ENCODE assay signal across 7 mouse cellular contexts in the genomic region with DNA sequence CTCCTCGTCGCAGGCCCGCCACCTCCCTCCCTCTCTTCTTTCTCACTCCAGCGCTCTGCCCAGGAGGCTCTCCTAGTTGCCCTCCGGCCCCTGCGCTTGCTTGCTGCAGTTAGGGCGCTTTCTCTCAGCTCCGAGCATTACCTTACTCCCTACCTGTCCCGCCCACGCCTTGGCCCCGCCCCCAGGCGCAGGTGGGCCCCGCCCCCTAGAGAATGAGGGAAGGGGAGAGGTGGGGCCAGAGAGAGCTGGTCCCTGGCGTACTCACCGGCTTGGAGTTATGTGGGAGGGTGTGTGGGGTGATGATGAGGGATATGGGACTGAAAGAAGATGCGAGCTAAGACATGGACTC. TPM values are rescaled to one million over a fixed set of nuclear protein-coding genes. Genes with fewer than 3 reads are reported as not detected.
A peak's percentile ranks its signal among the peaks of the same experiment; 100 is the strongest.
DNase-seq lines count a peak whose midpoint lies in the region; ATAC-seq lines count a peak whose summit lies in the region.

No protein-coding gene starts in this region.

- peak overlapping the region; percentile 74 for H3K4me3 ChIP-seq in hindbrain, embryonic 12.5 days
- peak overlapping the region; percentile 65 for H3K4me3 ChIP-seq in midbrain, embryonic 11.5 days (ENCODE audit: low read depth, low read length)

- peaks cover 7% of the 10 kb centered on the region for H3K4me1 ChIP-seq in hindbrain, embryonic 12.5 days
- H3K4me1 ChIP-seq in midbrain, embryonic 11.5 days (ENCODE audit: control insufficient read depth, insufficient read depth, low read length): peaks cover 4% of the 10 kb centered on the region

- ATAC-seq in hindbrain, embryonic 12.5 days (ENCODE audit: low FRiP score): peak; percentile 63
- peak; percentile 67 for ATAC-seq in midbrain, embryonic 11.5 days (ENCODE audit: low FRiP score)

- WGBS in hindbrain, embryonic 12.5 days: under 1% methylated on average over 16 of the region's 16 CpGs
- WGBS in midbrain, embryonic 11.5 days: 2% methylated on average over 16 of the region's 16 CpGs

- no peak overlapping the region for H3K27ac ChIP-seq in hindbrain, embryonic 12.5 days
- H3K27ac ChIP-seq in midbrain, embryonic 11.5 days (ENCODE audit: low read depth, low read length): no peak overlapping the region

- H3K27me3 ChIP-seq in hindbrain, embryonic 12.5 days: peaks cover 39% of the 10 kb centered on the region
- H3K27me3 ChIP-seq in midbrain, embryonic 11.5 days (ENCODE audit: control insufficient read depth, insufficient read depth, low read length): peaks cover 30% of the 10 kb centered on the region

- H3K36me3 ChIP-seq in hindbrain, embryonic 12.5 days: no peaks in the 10 kb centered on the region
- no peaks in the 10 kb centered on the region for H3K36me3 ChIP-seq in midbrain, embryonic 11.5 days (ENCODE audit: control insufficient read depth, insufficient read depth, low read length)

- peak overlapping the region; percentile 69 for H3K9ac ChIP-seq in hindbrain, embryonic 12.5 days
- H3K9ac ChIP-seq in midbrain, embryonic 11.5 days (ENCODE audit: low read length): peak overlapping the region; percentile 59

- DNase-seq in ovary, postnatal 10 days (ENCODE audit: low spot score): peak; percentile 26
- DNase-seq in ovary, adult 18-20 months (ENCODE audit: low spot score): no peak
- DNase-seq in cerebellum, adult 9-10 months: peak; percentile 10
- peak; percentile 9 to 31 for DNase-seq in left cerebral cortex, adult 9 months (ENCODE audit: low spot score in 2 of 2)
- DNase-seq in midbrain, embryonic 11.5 days (ENCODE audit: low spot score, missing footprints): no peak
- peak; percentile 8 for DNase-seq in thymus, postnatal 0 days (ENCODE audit: low spot score)

- H3K4me2 ChIP-seq in hindbrain, embryonic 12.5 days (replicated peaks): peak overlapping the region; percentile 99
- H3K4me2 ChIP-seq in midbrain, embryonic 11.5 days: peak overlapping the region; percentile 99

- no peaks in the 10 kb centered on the region for H3K9me3 ChIP-seq in hindbrain, embryonic 12.5 days (replicated peaks)
- no peaks in the 10 kb centered on the region for H3K9me3 ChIP-seq in midbrain, embryonic 11.5 days (ENCODE audit: control insufficient read depth, low read length)

RNA-seq across cellular contexts. Expression of a gene that starts 0.4 kb away (rescaled TPM):
- polyA plus RNA-seq in hindbrain, embryonic 12.5 days (2016; fragmentation: Nextera tagmentation; extraction: Ambion mirVana): 0.66 and 1.2 TPM in 2 replicates
- polyA plus RNA-seq in midbrain, embryonic 11.5 days (2014; fragmentation: Nextera tagmentation; extraction: Ambion mirVana): 0.07 and 0.14 TPM in 2 replicates
- 0.10 and 0.13 TPM in 2 replicates for polyA plus RNA-seq in thymus, postnatal 0 days (2015; fragmentation: Nextera tagmentation; extraction: Ambion mirVana)

RNA-seq across cellular contexts. Expression of a gene that starts 0.6 kb away (rescaled TPM):
- polyA plus RNA-seq in hindbrain, embryonic 12.5 days (2016; fragmentation: Nextera tagmentation; extraction: Ambion mirVana): 0.65 and 0.81 TPM in 2 replicates
- not detected in 2 replicates for polyA plus RNA-seq in midbrain, embryonic 11.5 days (2014; fragmentation: Nextera tagmentation; extraction: Ambion mirVana)
- 0.13 TPM in 1 of 2 replicates, not detected in the other for polyA plus RNA-seq in thymus, postnatal 0 days (2015; fragmentation: Nextera tagmentation; extraction: Ambion mirVana)

Comparison
In these comparisons a context has a peak if more than half of its experiments do, and no peak if none do; other contexts are left out.
1. DNase-seq: peak in ovary, postnatal 10 days (single experiment), cerebellum, adult 9-10 months (single experiment), left cerebral cortex, adult 9 months (2 of 2) and thymus, postnatal 0 days (single experiment); none in ovary, adult 18-20 months (single experiment) and midbrain, embryonic 11.5 days (single experiment).